Mouse (Mus musculus) adrenal gland, postnatal 25 days (tissue): ENCODE results near the gene Zdhhc9. TPM values are rescaled to one million over a fixed set of nuclear protein-coding genes. Genes with fewer than 3 reads are reported as not detected.
"Not testable (repeated sequence)": the region's sequence is repeated elsewhere in the genome, so short reads cannot be mapped to it uniquely, and the experiment has no call there.

ENCODE experiments used
- DNase-seq: peaks from one replicate; pipeline ENCODE4 v3.0.0; 2021; ENCODE audit warnings: mixed read lengths
- long read RNA-seq: library from polyadenylated mRNA; stranded (forward); transcript quantifications from one replicate; pipeline ENCODE4 v2.0.0, GENCODE M21; 2021
- total RNA-seq: library from RNA; stranded (reverse); gene quantifications from 2 replicates; pipeline ENCODE4 v1.2.3, GENCODE M21; 2021

The Zdhhc9 gene
- total RNA-seq = 18.4 and 22.2 TPM in 2 replicates
- long read RNA-seq, partial matches to known transcripts = 0 of 3 reads
- long read RNA-seq, other reads (novel, unspliced or antisense) = 2 of 3 reads

DNA sequence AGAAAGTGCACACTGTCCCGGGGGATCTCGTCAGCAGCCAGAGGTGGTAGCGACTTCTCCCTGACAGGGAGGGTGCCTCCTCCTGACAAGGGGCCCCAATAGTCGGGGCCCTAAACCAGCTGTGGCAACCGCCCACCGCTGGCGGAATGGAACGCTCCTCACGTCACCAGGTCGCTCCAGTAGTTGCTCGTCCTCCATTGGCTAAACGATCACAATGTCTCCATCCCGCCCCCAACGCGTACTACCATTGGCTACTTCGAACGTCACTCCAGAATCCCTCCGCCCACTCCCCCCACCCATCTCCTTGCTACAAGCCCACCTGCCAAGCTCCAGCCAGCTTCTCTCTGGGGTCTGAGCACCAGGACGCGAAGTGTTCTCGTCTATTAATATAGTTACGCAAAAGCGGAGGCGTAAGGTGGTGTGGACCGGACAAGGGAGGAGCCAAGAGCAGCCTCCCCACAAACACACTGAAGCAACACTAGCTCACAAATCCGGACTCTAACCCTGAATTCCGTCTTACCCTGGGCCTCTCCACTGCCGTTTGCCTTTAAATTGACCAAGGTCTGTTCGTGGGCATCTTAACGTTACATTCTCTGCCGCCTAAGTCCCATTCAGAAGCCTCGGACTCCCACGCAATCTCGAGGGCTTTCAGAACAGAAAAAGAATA, at the start of gene Zdhhc9:
Gene Zdhhc9 (minus strand): TSS at position 360 of the 667 bp plus-strand sequence.
- DNase-seq = peak; percentile 83

DNA sequence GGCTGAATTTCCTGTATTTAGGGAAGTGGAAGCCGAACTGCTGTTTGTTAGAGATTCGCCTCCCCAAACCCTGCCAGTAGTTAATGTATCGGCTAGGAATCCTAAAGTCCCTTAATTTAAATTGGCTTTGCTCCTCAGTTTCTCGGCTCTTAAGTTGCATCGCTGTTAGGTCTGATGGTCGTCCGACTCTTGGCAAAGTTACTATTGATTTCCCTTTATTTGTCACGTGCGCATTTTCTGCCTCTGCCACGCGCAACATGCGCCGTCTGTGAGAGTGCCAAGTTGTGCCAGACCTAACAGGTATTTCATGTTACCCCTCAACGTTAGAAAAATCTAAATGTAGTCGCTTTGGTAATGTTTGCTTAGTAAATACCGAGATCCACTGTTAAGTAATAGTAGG, 48.3 kb upstream of the Zdhhc9 start:
- no peak for DNase-seq

DNA sequence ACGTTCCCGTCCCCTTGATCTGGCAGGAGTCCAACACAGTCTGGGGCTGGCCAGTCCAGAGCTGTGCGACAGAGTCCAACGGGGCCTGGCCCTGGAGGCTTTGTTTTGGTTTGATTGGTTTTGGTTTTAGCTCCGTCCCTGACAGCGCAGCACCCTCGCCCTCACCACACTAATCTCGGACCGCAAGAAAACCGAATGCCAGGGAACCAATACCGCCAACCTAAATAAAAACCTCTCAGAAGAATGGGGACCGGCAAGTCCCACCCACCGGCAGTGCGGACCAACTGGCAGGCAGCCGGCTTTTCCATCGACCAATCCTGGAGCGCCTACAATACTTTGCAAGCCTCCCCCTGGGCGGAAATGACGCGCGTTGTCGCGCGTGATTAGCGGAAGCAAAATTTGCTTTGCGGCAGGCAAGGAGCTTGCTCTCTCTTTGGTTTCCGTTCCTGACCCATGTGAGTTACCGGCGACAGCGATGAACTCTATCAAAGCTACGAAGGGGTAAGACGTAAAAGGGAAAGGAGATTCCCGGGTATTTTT, 47.9 kb upstream of the Zdhhc9 start, which contains the start of gene Utp14a:
Gene Utp14a (plus strand): TSS at position 395 of the 540 bp plus-strand sequence.
- peak; percentile 92 for DNase-seq

DNA sequence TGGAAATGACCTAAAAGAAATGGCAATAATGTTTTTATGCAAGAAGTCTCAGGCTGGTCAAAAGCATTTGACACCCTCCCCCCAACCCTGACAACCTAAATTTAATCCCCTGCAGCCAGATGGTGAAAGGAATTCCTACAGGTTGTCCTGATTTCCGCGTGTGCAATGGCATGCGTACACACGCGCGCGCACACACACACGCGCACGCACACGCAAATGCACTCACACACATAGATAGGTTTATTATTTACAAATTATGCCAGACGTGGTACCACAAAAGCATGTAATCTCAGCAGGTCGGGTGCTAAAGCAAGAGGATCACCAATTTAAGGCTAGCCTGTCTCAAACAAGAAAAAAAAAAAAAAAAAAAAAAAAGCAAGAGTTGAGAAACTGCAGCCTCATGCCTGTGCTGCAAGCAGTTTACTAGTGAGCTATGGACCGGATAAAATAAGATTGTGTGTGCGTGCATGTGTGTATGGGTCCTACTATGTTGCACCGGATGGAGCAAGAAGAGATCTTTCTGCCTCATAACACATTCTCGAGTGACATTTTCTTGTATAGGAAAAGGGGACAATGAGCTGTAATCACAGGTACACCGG, 47.3 kb upstream of the Zdhhc9 start:
- no peak for DNase-seq

DNA sequence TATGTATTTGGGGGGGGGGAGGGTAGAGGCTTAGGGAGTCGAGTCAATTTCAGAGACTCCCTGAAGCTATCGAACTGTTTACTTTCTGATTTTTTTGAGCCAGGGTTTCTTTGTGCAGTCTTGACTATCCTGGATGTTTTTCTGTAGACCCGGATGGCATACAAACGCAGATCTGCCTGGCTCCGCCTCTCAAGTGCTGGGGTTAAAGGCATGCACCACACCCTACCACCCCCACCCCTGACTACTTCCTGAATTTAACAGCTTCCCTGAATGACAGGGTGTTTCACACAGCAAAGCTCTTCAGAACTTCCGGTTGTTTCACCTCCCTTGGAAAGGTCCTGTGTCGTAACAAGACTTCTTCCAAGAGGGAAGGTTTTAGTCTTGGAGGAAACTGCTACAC, 25.7 kb upstream of the Zdhhc9 start:
- no peak for DNase-seq

DNA sequence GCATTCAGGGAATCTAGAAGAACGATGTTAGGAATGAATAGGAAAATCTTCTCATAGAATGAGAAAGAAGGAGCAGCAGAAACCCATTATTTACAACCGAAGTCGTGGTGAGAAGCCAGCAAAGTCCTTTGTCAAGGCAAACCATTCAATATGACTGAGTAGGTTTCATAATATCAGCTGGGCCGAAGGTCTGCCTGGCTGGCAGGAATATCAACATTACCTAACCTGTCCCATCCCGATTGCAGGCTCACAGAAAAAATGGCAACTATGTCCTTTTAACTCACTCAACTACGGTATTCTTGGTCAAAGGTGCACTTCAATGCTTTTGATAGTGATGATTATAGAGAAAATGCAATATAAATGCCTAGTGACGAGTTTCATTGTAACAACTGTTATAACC, 17.5 kb upstream of the Zdhhc9 start:
- no peak for DNase-seq

DNA sequence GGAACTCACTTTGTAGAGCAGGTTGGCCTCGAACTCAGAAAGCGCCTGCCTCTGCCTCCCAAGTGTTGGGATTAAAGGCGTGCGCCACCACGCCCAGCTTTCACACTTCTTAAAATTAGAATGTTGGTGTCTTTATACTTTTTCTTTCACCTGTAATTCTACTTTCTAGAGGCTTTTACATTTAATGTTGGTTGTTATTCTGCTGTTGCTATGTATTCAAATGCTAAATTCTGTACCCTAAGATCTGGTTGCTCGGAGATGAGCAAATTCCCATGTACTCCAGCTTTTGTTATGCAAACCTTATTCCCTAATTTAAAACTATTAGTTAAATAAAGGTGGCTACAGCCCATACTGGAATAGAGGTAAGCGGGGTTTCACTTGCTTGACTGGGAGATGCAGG, 14.0 kb upstream of the Zdhhc9 start:
- no peak for DNase-seq

DNA sequence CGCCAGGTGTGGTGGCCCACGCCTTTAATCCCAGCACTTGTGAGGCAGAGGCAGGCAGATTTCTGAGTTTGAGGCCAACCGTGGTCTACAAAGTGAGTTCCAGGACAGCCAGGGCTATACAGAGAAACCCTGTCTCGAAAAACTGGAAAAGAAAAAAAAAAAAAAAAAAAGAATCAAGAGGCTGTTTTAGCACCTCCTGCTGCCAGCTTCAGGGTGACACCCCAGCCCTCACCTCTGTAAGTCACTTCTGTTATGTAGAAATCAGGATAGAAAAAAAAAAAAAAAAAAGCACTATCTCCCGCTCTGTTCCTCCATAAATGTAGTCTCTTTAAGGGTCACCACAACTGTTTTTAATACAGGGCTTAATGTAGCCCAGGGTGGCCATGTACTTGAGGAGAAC, 10.8 kb upstream of the Zdhhc9 start:
- no peak for DNase-seq

DNA sequence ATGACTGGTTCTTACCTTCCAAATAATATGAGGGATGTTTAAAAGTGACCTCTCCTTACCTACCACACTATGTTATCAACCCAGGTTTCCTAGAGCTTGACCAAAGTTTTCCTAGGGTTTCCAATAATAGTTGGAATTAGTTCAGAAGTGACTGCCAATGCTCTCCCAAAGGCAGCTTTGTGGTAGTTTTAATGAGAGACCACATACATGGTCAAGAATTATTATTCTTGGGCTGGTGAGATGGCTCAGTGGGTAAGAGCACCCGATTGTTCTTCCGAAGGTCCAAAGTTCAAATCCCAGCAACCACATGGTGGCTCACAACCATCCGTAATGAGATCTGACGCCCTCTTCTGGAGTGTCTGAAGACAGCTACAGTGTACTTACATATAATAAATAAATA, 1.1 kb upstream of the Zdhhc9 start:
- DNase-seq = not testable (repeated sequence)

DNA sequence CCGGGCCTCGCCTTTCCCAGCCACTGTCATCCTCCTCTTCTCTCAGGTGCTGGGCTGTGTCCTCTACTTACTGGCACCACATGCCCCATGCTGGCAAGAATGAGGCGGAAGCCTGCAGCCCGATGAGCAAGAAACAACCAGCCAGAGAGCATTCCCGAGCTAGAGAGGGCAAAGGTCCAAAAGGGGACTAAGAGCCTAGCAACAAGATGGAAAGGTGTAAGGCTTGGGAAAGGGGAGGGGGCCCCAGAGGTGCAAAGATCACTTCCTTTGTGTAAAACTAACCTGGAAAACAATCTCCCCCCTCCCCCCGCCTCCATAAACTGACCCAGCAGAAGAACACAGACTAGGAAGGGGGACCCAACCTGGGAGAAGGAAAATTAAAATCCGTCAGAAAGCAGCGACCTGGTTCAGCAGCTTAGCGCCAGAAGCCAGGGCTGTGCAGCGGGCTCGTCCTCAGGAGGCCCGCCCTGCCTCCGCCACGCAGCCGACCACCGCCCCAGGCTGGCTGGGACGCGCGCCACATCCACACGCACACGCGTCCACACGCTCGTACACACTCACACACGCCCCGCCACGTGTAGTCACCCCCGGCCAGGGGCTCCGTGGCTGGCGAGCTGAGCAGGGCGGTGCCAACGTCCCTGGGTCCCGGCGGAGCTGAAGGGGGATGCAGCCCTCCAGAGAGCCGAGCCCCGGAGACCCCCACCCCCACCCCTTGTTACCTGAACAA, 754 bp downstream of the Zdhhc9 start:
- peak; percentile 5 for DNase-seq

DNA sequence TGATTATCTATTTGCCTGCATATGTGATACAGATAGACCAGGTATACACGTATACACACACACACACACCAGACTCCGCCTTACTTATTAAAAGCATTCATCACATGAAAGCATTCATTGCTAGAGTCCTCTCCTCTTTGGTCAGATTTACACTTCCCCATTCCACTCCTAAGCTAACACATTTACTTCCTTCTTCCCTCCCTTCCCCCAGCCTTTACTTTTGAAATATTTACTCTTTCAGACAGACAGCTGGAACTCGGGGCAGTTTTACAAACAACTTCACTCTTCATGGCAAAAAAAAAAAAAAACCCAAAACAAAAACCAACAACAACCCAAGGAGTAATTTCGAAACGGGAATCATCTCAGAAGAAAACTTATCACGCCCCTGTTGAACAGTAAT, 4.2 kb downstream of the Zdhhc9 start:
- DNase-seq = no peak

DNA sequence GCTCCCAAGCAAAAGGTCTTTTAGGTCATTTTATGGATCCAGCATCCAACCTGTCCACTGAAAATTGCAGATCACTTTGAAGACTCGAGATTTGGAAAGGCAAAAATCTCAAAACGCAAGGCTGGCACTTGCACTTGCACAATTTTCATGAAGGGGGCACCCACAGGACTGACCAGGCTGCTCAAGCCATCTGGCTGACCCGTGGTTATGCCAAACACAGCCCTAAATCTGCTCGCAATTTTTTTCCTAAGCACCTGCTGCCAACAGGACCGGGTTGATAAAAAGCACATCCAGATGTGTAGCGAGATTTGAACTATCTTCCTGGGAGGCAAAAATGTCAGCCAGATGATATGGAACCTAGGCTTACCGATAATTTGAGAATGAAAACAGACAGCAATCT, 4.9 kb downstream of the Zdhhc9 start:
- no peak for DNase-seq

DNA sequence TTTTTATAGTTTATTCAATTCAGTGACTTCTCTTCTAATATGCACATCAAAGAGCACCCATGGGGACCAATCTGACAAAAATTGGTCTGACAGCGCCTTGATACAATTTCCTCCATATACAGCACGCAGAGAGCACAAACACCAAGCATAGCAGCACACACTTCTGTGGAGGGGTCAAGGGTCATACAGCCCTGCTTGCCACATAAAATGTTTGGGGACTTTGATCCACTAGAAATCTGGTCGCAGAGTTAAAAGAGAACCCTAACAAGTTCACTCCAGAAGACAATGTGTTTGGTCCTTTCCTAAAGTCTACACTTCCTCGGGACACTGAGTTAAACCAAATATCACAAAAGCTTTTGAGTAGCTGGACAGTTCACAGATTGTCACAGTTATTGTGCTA, 5.7 kb downstream of the Zdhhc9 start:
- DNase-seq = no peak

DNA sequence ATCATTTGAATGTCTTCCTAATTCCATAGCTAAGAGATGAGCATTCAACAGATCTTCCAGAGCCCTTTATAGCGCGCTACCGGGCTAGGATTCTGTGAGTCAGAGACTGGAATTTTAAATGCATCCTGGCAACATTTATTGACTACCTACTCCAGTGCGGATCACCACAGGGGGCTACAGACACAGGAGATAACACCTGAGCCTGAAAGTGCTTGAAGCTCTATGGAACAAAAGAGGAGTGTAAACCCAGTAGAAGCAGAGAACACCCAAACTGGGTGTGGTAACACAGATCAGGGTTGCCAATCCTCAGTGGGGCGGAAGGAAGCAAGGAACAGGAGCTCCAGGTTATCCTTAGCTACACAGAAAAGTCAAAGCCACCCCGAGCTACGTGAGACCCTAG, 6.2 kb downstream of the Zdhhc9 start:
- no peak for DNase-seq

DNA sequence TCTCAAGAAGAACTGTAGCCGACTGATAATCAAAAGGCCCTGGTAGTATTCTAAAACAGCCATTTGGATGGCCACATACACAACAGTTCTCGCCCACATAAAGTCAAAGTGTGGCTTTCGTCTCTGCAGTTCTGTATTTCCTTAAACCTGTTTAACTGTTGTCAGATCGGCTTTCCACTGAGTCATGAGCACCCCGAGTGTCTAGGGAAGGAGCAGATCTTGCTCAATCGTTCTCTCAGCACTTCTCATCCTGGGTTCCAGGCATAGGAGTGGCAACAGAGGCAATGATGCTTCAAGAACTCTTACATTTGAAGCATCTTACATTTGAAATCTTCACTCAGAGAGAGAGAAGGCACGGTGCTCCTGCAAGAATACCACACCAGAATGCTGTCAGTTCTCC, 6.7 kb downstream of the Zdhhc9 start:
- DNase-seq = no peak

DNA sequence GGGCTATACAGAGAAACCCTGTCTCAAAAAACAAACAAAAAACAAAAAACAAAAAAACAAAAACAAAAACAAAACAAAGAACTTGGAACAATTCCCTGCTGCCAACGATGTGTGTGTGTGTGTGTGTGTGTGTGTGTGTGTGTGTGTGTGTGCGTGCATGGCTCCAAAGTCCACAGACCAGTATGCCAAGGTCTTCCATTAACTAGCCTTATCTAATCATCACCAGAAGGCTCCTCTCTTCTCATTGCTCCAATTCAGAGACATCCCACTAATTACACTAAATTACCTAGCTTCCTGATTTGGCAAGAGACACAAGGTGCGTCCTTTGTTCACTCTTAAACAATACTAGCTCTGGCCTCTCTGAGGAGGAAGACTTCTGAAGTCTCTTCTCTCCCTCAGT, 8.0 kb downstream of the Zdhhc9 start:
- DNase-seq = no peak

DNA sequence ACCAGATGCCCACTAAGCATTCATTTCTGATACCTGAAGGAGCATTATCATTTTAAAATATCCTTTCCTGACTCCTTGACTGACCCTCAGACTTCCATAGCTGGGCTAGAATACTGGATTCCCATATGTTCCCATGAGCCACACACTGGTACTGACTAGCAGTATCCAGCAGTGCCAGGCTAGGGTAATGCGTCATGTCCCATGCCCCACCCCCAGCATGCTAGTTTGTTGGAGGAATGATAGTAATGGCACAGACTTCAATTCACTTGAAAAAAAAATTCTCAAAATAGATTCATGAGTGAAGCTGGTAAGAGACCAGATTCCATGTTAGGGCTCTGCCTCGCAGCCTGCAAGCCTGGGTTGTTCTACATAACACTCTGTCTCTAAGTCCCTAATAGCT, 9.7 kb downstream of the Zdhhc9 start:
- DNase-seq = no peak

DNA sequence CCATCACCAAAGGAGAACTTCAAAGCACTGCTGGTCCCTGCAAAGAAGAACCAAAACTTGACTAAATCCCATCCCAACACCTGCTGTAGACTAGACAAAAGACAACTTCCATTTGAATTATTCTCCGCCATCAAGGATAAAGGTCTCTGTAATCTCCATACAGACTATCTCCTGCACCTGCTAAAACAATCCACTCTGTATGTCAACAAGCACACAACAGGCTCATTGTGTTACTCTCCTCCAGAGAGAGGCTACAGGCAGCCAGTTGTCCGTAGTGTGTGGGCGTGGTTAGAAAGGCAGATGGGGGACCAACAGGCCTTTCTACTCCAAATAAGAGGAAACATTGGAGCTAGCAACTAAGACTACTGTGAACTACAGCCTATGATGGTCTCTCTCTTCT, 10.8 kb downstream of the Zdhhc9 start:
- DNase-seq = no peak

DNA sequence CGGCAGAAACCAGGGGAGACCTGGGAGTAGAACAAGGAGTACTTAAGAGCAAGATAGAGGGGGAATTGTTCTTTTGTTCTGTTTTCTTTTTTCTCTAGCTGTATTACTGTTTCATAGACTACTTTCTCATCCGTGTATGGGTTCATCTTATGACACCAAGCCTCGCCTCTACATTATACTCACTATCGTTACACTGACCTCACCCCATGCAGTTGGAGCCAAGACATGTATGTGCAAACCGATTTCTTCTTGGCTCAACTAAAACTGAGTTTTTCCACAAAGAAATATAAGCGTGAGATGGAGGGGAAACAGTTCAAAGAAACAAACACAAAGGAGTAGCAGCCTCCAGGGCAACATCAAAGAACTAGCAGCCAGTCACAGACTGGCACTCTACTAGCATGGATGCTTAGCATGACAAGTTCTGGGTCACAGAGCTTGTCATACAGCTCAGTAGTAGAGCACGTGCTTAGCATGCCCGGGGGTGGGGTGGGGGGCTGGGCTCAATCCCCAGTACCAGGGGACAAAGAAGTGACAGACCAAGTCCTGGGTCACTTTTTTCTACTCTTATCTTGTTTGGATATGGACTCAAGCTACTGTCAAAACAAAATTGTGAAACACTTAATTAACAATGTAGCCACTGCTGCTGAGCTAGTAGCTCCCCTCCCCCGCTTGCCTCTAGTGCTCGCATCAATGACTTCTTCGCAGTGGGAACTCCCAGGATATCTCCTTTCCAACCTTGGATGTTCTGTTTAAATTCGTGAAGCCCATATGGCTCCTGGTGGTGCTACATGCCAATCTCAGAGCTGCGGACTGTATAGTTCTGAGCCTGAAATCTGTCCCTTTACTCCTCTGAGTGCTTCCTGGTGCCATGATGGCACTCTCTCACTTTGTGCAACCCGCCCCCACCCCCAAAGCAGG, 15.2 kb downstream of the Zdhhc9 start:
- no peak for DNase-seq

DNA sequence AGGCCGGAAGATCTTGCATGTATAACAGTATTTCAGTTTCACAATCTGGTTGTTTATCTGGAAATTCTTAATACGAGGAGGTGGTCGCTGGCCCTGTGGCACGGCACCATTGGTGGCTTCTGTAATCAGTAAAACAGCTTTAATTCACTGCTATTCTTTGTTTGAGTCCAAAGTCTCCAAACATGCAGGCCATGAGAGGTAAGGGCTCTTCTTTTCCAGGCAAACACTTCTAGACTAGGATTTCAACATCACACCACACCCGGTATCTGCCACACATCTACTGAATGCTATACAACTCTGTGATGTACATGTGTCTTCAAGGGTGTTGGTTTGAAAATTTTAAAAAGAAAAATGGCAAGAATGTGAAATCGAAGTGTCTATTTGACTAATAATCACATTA, 17.4 kb downstream of the Zdhhc9 start:
- DNase-seq = no peak

DNA sequence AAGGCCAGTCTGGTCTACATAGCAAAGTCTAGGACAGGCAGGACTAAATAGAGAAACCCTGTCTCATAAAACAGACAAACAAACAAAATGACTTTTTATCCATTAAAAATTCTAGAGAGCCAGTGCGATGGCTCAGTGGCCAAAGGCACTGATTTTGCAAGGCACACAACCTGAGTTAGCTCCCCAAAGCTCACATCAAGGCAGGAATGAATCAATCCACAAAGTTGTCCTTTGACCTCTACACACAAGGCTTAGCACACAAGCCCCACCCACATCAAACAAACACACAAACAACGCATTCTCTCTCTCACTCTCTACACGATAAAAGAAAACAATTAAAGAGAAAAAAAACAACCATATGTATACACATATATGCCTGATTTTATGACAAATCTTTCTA, 24.0 kb downstream of the Zdhhc9 start:
- no peak for DNase-seq

DNA sequence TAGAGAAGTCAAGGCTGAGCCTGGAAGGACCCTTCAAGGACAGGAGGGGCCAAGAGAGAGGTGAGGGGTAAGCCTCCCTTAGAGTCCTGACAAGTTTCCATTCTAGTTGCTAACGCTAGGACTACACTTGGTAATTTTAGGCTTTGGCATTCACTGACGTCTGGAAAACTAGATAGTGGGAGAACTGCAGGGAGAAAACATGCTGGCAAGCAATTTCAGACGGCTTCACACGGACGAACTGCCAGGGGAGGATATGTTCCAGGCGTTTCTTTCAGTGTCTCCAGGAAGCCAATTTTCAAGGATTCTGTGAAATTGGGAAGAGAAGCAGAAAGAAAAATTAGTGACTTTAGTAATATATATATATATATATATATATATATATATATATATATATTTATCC, 26.8 kb downstream of the Zdhhc9 start:
- DNase-seq = no peak
